Mouse (Mus musculus): ENCODE measurements at regions not wholly inside any gene's neighbourhood (a gene's known extent, or its start where the extent isn't known, plus 50 kb on each side); places are given as distances from the start of the nearest gene placed in this dataset.

GRCm38 (mm10) chr11:6785471-6785870 lies 52.0 kb downstream of the Gm11983 start:
- ATAC-seq: no peak

GRCm38 (mm10) chr11:6782826-6783225 lies 54.6 kb downstream of the Gm11983 start:
- no peak for ATAC-seq

GRCm38 (mm10) chr11:6779752-6780151 lies 57.7 kb downstream of the Gm11983 start:
- ATAC-seq: no peak

GRCm38 (mm10) chr11:6778596-6779360 lies 58.7 kb downstream of the Gm11983 start:
- no peak for ATAC-seq

GRCm38 (mm10) chr11:6777566-6777965 lies 59.9 kb downstream of the Gm11983 start:
- ATAC-seq: no peak

- no peak for ATAC-seq
Observed at GRCm38 (mm10) chr11:6774656-6775055, 62.8 kb downstream of the Gm11983 start.

GRCm38 (mm10) chr11:6773951-6774350 lies 63.5 kb downstream of the Gm11983 start:
- ATAC-seq: no peak

GRCm38 (mm10) chr11:6773364-6773763 lies 64.1 kb downstream of the Gm11983 start:
- no peak for ATAC-seq

- no peak for ATAC-seq
Observed at GRCm38 (mm10) chr11:6769437-6769765, 68.1 kb downstream of the Gm11983 start.

- peak; percentile 56 for ATAC-seq
Observed at GRCm38 (mm10) chr11:6768599-6769436, 68.6 kb downstream of the Gm11983 start.

GRCm38 (mm10) chr11:6766725-6767124 lies 70.7 kb downstream of the Gm11983 start:
- ATAC-seq: no peak

GRCm38 (mm10) chr11:6765333-6765957 lies 72.0 kb downstream of the Gm11983 start:
- no peak for ATAC-seq

GRCm38 (mm10) chr11:6764186-6764585 lies 73.3 kb downstream of the Gm11983 start:
- no peak for ATAC-seq

- no peak for ATAC-seq
Observed at GRCm38 (mm10) chr11:6763001-6763400, 74.5 kb downstream of the Gm11983 start.

- no peak for ATAC-seq
Observed at GRCm38 (mm10) chr11:6761876-6762628, 75.4 kb downstream of the Gm11983 start.

GRCm38 (mm10) chr11:6759578-6759977 lies 77.9 kb downstream of the Gm11983 start:
- ATAC-seq: no peak

- ATAC-seq: no peak
Observed at GRCm38 (mm10) chr11:6739439-6739838, 81.1 kb downstream of the Ramp3 start.

- no peak for ATAC-seq
Observed at GRCm38 (mm10) chr11:6738581-6738980, 80.3 kb downstream of the Ramp3 start.

- ATAC-seq: no peak
Observed at GRCm38 (mm10) chr11:6738163-6738562, 79.8 kb downstream of the Ramp3 start.

GRCm38 (mm10) chr11:6734746-6735430 lies 76.6 kb downstream of the Ramp3 start:
- no peak for ATAC-seq

- no peak for ATAC-seq
Observed at GRCm38 (mm10) chr11:6731505-6731904, 73.2 kb downstream of the Ramp3 start.

All from CD4-positive, CD25-positive, alpha-beta regulatory T cell, adult 4 months (primary cell).